Mouse (Mus musculus) adrenal gland, postnatal 36 days (tissue): ENCODE results near the gene Gm20824. TPM values are rescaled to one million over a fixed set of nuclear protein-coding genes. Genes with fewer than 3 reads are reported as not detected.
"Not testable (repeated sequence)": the region's sequence is repeated elsewhere in the genome, so short reads cannot be mapped to it uniquely, and the experiment has no call there.

Experiments
- DNase-seq, 2 experiments: peaks; one replicate each; pipeline ENCODE4 v3.0.0; 2021; ENCODE audit warnings: mixed read lengths in 1 of 2
- long read RNA-seq, 2 experiments: library from polyadenylated mRNA; stranded (forward); transcript quantifications; one replicate each; pipeline ENCODE4 v2.0.0; 2021; ENCODE audit warnings: borderline sequencing depth in 2 of 2
- total RNA-seq, 2 experiments: library from RNA; stranded (reverse); gene quantifications; 2 replicates each; pipeline ENCODE4 v1.2.3; 2021

The Gm20824 gene
- not detected for total RNA-seq
- long read RNA-seq, experiment 1 = 0 reads
- long read RNA-seq, experiment 2 = 0 reads

GRCm38 (mm10) chrY:8257607-8258006, at the start of gene Gm20824:
Gene Gm20824, plus strand, starts transcription at chrY:8257907.
- DNase-seq = not testable (repeated sequence)

Other genes starting within 250 kb of the Gm20824 start
- gene Gm20825, start 186.4 kb upstream of the Gm20824 start, total RNA-seq = not detected